Mouse (Mus musculus) frontal cortex, postnatal 10 days (tissue): ENCODE results near the gene Ccpg1.
A peak's percentile ranks its signal among the peaks of the same experiment; 100 is the strongest.

ENCODE experiments used
- DNase-seq, 2 experiments: peaks; one replicate each; pipeline ENCODE4 v3.0.0; 2022; ENCODE audit warnings: low spot score in 2 of 2, mixed read lengths in 1 of 2

Gene Ccpg1

GRCm38 (mm10) chr9:72985250-72986220, at the start of gene Ccpg1, which contains the start of gene Ccpg1os:
Gene Ccpg1 (plus strand): TSS chr9:72985429.
Gene Ccpg1os (minus strand): TSS chr9:72985382.
- DNase-seq, result peak; percentile 97 to 98

DNA sequence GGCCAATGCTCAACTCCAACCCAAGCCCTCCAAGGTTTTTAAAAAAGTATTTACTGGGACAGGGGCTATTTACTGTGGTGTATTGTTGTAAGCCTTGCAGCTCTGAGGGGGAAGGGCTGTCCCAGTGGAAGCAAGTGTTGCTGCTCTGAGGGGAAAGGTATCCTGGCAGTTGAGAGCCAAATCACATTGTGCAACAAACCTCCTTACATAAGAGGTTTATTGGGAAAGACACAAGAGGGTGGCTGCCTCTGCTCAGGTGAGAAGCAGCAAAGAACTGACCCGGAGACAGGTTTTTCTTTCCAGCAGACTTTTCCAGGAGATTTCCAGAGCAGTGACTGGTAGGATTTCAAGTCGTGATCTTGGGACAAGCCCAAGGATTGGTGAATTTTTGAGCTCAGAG, 48.9 kb upstream of the Ccpg1 start:
- no peak for DNase-seq

- no peak for DNase-seq
Observed at GRCm38 (mm10) chr9:72943424-72943823, 41.8 kb upstream of the Ccpg1 start.

- no peak for DNase-seq
Observed at GRCm38 (mm10) chr9:72944286-72944685, 40.9 kb upstream of the Ccpg1 start.

- no peak for DNase-seq
Observed at GRCm38 (mm10) chr9:72947010-72947409, 38.2 kb upstream of the Ccpg1 start.

- DNase-seq, result no peak
Observed at GRCm38 (mm10) chr9:72949572-72949971, 35.7 kb upstream of the Ccpg1 start.

- DNase-seq, result no peak
Observed at GRCm38 (mm10) chr9:72954746-72955145, 30.5 kb upstream of the Ccpg1 start.

- DNase-seq, result peak in 1 of 2 experiments; percentile 43
Observed at GRCm38 (mm10) chr9:72955546-72955945, 29.7 kb upstream of the Ccpg1 start.

DNA sequence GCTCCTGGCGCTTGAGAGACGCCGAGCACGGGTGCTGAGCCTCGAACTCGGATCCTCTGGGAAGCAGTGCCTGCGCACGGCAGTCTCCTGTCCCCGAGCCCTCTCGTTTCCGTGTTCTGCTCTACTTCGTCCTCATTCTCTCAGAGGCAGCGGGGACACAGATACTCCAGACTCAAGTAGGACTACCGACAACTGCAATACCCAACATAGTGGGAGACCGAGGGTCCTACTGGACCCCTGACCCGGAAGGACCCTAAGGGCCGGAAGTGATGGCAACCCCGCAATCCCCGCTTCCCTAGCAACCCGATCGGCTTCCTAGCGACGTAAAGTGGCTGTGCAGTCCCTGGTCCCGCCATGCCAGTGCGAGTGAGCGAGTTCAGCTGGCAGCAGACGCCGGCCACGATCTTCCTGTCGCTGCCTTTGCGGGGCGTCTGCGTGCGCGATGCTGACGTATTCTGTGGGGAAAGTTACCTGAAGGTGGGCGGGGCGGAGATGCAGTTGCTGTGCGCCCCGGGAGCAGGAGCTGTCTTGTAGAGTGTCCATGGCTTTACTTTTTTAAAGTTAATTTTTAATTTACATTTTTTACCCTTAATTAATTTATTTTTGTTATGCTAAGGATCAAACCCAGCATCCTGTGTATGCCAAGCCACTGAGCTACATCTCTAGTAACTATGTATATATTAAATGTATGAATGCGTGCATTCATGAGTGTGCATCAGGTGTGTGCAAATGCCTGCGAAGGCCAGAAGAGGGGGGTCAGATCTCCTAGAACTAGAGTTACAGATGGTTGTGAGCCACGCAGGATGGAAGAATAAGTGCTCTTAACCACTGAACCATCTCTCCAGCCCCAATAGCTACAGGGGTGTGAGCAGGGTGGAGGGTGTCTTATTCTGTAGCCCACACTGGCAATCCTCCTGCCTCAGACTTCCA, 26.4 kb upstream of the Ccpg1 start, which contains the start of the genes Dyx1c1 and Gm44503:
Dyx1c1 (plus strand) TSS at position 265 of the 930 bp plus-strand sequence.
Gm44503 (plus strand) TSS at position 332 of the 930 bp plus-strand sequence.
- peak; percentile 70 to 78 for DNase-seq

GRCm38 (mm10) chr9:72961346-72961745, 23.9 kb upstream of the Ccpg1 start:
- no peak for DNase-seq

- no peak for DNase-seq
Observed at GRCm38 (mm10) chr9:72961959-72962358, 23.3 kb upstream of the Ccpg1 start.

GRCm38 (mm10) chr9:72968349-72969061, 16.7 kb upstream of the Ccpg1 start:
- peak; percentile 62 to 64 for DNase-seq

DNA sequence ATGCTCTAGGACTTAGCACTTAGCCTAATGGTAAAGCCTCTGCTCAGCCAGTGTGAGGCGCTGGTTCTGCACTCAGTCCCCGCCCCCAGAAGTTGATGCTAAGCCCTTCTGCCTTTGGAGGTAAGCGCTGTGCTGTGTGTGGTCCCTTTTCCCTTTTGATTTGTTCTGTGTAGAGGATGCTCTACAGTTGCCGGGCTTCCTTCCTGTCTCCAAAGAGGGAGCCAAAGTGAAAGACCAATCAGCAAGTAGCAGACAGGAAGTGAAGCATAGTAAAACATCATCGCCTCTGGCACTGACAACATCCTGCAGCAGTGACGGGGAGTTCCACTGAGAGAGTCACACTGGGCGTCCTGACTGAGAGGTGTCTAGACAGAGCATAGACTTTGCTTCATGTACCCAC, 15.4 kb upstream of the Ccpg1 start:
- no peak for DNase-seq

- DNase-seq, result no peak
Observed at GRCm38 (mm10) chr9:72972435-72972834, 12.8 kb upstream of the Ccpg1 start.

- no peak for DNase-seq
Observed at GRCm38 (mm10) chr9:72972984-72973383, 12.2 kb upstream of the Ccpg1 start.

DNA sequence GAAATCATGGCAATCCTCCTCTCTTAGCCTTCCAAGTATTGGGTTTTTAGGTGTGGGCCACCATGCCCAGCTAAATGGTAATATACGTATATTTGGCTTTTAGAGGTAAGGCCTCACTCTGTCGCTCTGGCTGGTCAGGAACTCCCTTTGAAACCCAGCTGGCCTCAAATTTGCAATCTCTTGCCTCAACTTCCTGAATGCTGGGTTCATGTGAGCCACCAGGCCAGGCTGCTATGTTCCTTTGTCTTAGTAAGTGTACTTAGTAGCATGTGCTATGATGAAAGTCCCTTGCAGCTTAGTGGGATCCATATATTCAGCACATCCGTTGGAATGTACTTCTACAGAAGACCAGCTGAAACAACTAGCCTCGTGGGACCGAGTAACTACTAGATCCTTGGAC, 10.5 kb upstream of the Ccpg1 start:
- DNase-seq, result no peak

GRCm38 (mm10) chr9:72975242-72975641, 10.0 kb upstream of the Ccpg1 start:
- no peak for DNase-seq

DNA sequence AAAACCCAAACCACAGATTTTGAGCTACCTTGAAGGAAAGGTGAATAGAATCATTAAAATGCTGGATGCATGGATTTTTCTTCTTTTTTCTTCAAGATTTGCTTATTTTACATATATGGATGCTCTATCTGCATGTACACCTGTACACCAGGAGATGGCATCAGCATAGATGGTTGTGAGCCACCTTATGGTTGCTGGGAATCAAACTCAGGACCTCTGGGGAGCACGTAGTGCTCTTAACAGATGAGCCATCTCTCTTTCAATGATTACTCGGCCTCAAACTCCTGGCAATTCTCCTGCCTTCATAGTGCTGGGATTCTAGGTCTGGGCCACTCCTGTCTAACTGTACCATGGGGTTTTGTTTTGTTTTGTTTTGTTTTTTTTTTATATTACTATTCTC, 2.2 kb upstream of the Ccpg1 start:
- DNase-seq, result no peak

GRCm38 (mm10) chr9:72987703-72988102, 2.5 kb downstream of the Ccpg1 start:
- no peak for DNase-seq

- no peak for DNase-seq
Observed at GRCm38 (mm10) chr9:72988706-72989105, 3.5 kb downstream of the Ccpg1 start.

DNA sequence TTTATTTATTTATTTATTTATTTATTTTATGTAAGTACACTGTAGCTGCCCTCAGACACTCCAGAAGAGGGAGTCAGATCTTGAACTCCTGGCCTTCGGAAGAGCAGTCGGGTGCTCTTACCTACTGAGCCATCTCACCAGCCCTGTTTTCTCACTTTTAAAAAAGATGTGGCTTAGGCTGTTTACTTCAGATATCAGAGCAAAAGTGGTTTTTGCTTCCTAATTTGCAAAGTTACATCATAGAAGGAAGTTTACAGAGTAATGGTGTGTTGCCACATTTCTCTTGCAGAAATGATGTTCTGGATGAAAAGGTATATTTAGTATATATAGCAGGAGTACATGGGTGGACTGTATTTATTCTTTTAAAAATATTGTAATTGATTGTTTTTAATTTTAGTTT, 6.2 kb downstream of the Ccpg1 start:
- no peak for DNase-seq
